Mouse (Mus musculus) hindbrain, embryonic 12.5 days (tissue): ENCODE measurements around the gene Plxnc1. TPM values are rescaled to one million over a fixed set of nuclear protein-coding genes. Genes with fewer than 3 reads are reported as not detected.

Experiments used
- ATAC-seq: fragments of 200-750 bp; cut with Nextera tagmentation; 2 replicates; pipeline ENCODE4 v1.8.0; 2017; ENCODE audit warnings: moderate TSS enrichment; ENCODE audit not compliant: low FRiP score
- H3K27ac ChIP-seq: fragments of 300-500 bp; sonication (generic); 2 replicates; pipeline ENCODE4 v1.5.1; 2016; ENCODE audit warnings: mild to moderate bottlenecking
- H3K27me3 ChIP-seq: fragments of 300-500 bp; sonication (generic); 2 replicates; pipeline ENCODE4 v1.6.1; 2016; ENCODE audit warnings: mild to moderate bottlenecking
- H3K36me3 ChIP-seq: fragments of 300-500 bp; sonication (generic); 2 replicates; pipeline ENCODE4 v1.6.1; 2016; ENCODE audit warnings: mild to moderate bottlenecking
- H3K4me1 ChIP-seq: fragments of 300-500 bp; sonication (generic); 2 replicates; pipeline ENCODE4 v1.6.1; 2016
- H3K4me2 ChIP-seq: fragments of 300-500 bp; sonication (generic); replicated peaks from 2 replicates; pipeline ENCODE4 v1.6.1; 2016; ENCODE audit warnings: mild to moderate bottlenecking
- H3K4me3 ChIP-seq: fragments of 300-500 bp; sonication (generic); 2 replicates; pipeline ENCODE4 v1.5.1; 2016; ENCODE audit warnings: mild to moderate bottlenecking
- H3K9ac ChIP-seq: fragments of 300-500 bp; sonication (generic); 2 replicates; pipeline ENCODE4 v1.6.1; 2016; ENCODE audit warnings: mild to moderate bottlenecking, moderate library complexity
- H3K9me3 ChIP-seq: fragments of 300-500 bp; sonication (generic); replicated peaks from 2 replicates; pipeline ENCODE4 v1.6.1; 2016; ENCODE audit warnings: mild to moderate bottlenecking
- WGBS: fragments of 180-500 bp; shearing (Covaris S2); methylation state at CpG from one replicate; pipeline ENCODE4 v1.1.7; 2016; 5-methylcytosine and 5-hydroxymethylcytosine counted together
- polyA plus RNA-seq: library from polyadenylated mRNA; unstranded; fragments of >200 nt; fragmentation: Nextera tagmentation; extraction: Ambion mirVana; gene quantifications from 2 replicates; pipeline ENCODE4 v1.2.1, GENCODE M21; 2016

Gene Plxnc1
- polyA plus RNA-seq, 1 experiment from 2014 or later: 6.4 TPM

DNA sequence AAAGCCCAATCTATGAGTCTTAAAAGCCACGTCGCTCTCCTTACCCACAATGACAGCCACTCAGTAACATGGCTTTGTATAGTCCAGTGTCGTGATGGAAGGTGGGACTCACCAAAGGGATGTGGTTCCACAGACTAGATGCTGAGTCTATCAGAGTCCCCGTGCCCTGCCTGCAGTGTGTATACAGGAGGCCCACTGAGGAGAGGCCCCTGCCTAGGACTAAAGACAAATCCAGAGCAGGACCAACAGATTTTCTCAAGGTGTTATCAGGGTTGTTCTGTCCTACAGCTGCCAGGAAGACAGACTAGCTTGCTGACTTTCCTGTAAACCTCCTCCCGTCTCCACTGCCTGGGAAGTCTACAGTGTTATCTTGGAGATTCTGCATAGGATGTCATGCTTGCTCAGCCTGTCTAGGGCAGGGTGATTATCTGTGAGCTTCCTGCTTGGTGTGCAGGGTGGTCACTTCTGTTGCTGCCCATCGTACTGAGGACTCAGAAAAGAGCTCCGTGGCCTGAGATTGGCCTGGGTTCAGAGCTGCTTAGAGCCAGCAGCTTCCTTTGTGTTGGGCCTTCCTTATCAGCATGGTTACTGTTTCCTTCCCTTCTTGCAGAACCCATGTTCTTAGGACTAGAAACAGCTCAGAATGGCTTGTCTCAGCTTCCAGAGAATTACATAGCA is 143.8 kb downstream of the Plxnc1 start:
- ATAC-seq: no peak

DNA sequence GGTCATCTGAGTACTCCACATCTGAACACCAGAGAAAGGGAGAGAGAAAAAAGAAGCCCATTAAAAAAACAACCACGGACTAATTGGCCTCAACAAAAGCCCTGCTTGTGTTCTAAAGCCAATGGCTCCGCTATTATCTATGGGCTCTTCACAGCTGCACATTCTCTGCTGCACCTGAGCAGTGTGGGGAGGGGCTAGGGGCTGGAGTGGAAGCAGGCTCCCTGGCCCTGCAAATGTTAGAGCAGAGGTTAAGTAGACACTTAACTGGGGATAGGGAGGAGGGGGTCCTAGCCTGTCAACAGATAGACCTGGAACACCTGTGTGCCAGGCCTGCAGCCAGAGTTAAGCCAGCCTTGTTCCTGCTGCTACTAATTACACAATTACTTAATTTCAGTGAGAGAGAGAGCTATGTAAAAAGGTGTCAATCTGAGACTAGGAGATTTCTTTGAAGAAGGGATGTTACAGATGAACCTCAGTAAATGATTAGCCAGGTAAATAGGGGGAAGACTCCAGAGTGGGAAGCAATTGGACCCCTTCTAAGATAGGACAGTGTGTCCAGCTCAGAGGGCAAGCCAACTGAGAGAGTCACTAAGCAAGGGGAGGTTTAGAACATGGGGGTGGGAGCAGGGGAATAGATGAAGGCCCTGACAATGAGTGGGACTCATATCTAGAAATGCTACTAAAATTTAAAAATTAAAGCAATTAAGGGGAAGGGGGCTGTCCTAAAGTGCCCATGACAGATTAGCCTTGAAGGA is 145.0 kb downstream of the Plxnc1 start:
- Histone ChIP-seq H3K9me3 (no peaks in the 10 kb centered on the region), H3K4me1 (no peaks in the 10 kb centered on the region), H3K9ac (no peak overlapping the region), H3K27me3 (no peaks in the 10 kb centered on the region), H3K4me2 (no peak overlapping the region), H3K27ac (no peak overlapping the region), H3K4me3 (no peak overlapping the region), H3K36me3 (0 out of 2 replicates have a peak, but pooled peaks cover 7% of the 10 kb centered on the region)
- no peak for ATAC-seq
- whole genome bisulfite sequencing: 32% methylated on average over 2 of the region's 2 CpGs

More for the DNA sequence above, 143.8 kb downstream of the Plxnc1 start:
- Histone ChIP-seq H3K36me3 (0 out of 2 replicates have a peak, but pooled peaks cover 1% of the 10 kb centered on the region), H3K4me1 (no peaks in the 10 kb centered on the region), H3K9me3 (no peaks in the 10 kb centered on the region), H3K4me3 (no peak overlapping the region), H3K9ac (no peak overlapping the region), H3K27me3 (no peaks in the 10 kb centered on the region), H3K4me2 (no peak overlapping the region), H3K27ac (no peak overlapping the region)
- WGBS: 86% methylated on average over 7 of the region's 7 CpGs

DNA sequence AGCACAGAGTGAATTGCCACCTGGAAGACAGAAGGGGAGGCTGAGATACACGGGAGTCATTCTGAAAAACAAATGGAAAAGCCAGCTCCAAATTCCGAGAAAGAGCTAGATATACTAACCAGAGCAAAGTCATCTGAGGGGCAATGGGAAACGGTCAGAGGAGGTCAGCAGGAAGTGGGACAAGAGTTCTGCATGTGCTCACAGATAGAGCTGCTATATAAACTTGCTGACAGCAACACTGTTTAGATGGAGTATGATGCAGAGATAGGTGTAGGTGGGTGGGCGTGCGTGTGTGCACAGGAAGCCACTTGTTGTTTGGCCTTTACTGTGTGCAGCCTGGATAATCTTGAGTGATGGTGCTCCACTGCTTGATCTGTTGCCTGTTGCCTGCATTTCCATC is 146.5 kb downstream of the Plxnc1 start:
- H3K27ac ChIP-seq: no peak overlapping the region
- H3K4me3 ChIP-seq: no peak overlapping the region
- no peaks in the 10 kb centered on the region for H3K9me3 ChIP-seq
- H3K4me2 ChIP-seq: no peak overlapping the region
- no peak overlapping the region for H3K9ac ChIP-seq
- no peak for ATAC-seq
- H3K36me3 ChIP-seq: peaks cover 17% of the 10 kb centered on the region
- H3K27me3 ChIP-seq: no peaks in the 10 kb centered on the region
- H3K4me1 ChIP-seq: no peaks in the 10 kb centered on the region
- WGBS: 84% methylated on average over 5 of the region's 5 CpGs

DNA sequence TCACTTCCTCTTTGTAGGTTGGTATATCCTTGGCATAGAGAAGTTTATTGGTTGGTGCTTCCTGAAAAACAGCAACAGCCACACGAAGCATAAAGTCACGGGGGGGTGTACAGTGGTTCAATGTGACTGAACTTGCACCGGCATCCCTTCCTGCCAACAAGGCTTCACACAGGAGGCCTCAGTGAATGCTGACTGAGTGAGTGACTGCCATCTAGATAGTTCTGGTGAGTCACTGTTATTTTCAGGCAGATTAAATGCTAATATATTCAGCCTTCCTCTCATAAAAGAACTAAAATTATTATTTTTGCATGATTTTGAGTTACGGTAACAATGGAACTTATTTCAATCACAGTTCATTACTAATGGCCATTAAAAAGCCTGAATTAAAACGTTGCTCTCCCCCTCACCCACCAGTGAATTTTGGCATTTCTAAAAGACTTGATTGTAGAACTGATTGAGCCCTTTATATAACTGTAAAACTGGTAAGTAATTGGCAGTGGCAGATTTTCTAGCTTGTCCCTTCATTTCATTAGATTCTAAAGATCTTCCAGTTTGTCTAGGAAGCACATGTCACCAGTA is 149.9 kb downstream of the Plxnc1 start:
- Histone ChIP-seq H3K27ac (no peak overlapping the region), H3K4me2 (no peak overlapping the region), H3K27me3 (no peaks in the 10 kb centered on the region), H3K9me3 (no peaks in the 10 kb centered on the region), H3K4me1 (no peaks in the 10 kb centered on the region), H3K9ac (no peak overlapping the region), H3K4me3 (no peak overlapping the region), H3K36me3 (peaks cover 31% of the 10 kb centered on the region)
- ATAC-seq: no peak
- WGBS: 92% methylated on average over 5 of the region's 5 CpGs

DNA sequence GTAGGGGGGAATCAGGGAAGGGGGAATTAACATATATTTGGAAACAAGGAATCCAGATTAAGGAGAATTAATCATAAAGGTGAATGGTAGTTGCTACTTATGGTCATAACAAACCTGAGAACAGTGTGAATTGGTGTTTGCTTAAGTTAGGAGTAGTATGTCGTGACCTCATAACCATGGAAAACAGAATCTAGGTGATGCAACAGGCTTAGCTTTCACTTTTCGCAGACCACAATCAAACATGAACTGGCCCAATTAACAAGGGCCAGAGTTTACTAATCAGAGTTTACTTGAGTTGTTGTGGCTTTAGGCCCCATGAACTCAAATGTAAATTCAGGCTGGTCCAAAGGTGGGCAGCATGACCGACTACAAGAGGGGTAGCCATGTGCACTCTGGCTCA is 150.7 kb downstream of the Plxnc1 start:
- Histone ChIP-seq H3K4me1 (no peaks in the 10 kb centered on the region), H3K9ac (no peak overlapping the region), H3K9me3 (no peaks in the 10 kb centered on the region), H3K27me3 (no peaks in the 10 kb centered on the region), H3K36me3 (peaks cover 36% of the 10 kb centered on the region), H3K4me3 (no peak overlapping the region), H3K4me2 (no peak overlapping the region), H3K27ac (no peak overlapping the region)
- WGBS: 97% methylated on average over 3 of the region's 3 CpGs
- no peak for ATAC-seq

DNA sequence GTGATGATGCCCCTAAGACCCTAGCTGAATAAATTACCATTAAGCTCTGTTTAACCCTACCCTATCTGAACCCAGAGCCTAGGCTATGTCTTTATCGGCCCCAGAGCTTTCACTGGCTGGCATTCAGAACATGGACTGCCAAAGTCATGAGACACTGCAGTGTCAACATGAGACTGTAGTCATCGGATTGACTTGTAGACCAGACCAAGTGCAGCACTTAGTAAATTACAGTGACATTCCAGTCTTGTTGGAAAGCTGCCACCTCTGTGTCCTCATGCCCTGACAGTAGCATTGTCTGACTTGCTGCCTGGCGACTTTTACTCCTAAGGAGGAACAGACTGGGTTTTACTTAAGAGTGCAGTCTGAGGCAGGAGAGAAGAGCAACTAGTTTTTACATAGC is 155.4 kb downstream of the Plxnc1 start:
- H3K27me3 ChIP-seq: no peaks in the 10 kb centered on the region
- no peak overlapping the region for H3K27ac ChIP-seq
- no peak for ATAC-seq
- no peaks in the 10 kb centered on the region for H3K4me1 ChIP-seq
- no peak overlapping the region for H3K4me3 ChIP-seq
- WGBS: 71% methylated on average over 3 of the region's 3 CpGs
- no peaks in the 10 kb centered on the region for H3K9me3 ChIP-seq
- no peak overlapping the region for H3K9ac ChIP-seq
- H3K36me3 ChIP-seq: peaks cover 37% of the 10 kb centered on the region
- H3K4me2 ChIP-seq: no peak overlapping the region

DNA sequence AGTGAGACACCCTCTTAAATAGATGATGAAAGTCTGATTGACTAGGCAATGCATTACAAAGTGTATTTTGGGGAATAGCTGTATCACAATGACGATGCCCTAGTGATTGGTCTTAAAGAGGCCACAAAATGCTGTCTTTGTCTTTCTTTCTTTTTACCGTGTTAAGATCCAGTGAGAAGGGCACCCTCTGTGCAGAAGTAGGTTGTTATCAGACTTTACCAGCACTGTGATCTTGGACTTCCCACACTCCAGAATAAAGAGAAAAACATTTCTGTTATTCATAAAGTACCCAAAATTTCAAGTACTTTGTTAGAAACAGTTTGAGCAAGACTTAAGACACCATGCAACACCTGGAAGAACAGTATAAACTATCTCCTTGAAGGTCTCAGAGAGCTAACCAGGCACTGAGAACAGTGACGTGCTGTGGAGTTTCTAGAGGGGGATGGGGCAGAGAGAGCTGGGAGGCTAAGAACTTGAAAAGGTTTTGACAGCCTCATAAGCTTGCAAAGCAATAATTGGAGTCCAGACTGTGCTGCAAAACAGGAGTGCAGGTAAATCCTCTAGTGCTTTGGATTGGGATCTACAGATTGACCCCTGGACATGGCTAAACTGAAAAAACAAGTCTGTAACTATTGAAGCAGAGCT is 163.9 kb downstream of the Plxnc1 start:
- no peak overlapping the region for H3K4me2 ChIP-seq
- H3K4me3 ChIP-seq: no peak overlapping the region
- WGBS: 92% methylated on average over 3 of the region's 3 CpGs
- no peak overlapping the region for H3K27ac ChIP-seq
- no peaks in the 10 kb centered on the region for H3K9me3 ChIP-seq
- ATAC-seq: no peak
- no peaks in the 10 kb centered on the region for H3K27me3 ChIP-seq
- H3K36me3 ChIP-seq: no peaks in the 10 kb centered on the region; the same call in 1 of the 2 replicates
- no peaks in the 10 kb centered on the region for H3K4me1 ChIP-seq
- H3K9ac ChIP-seq: no peak overlapping the region

DNA sequence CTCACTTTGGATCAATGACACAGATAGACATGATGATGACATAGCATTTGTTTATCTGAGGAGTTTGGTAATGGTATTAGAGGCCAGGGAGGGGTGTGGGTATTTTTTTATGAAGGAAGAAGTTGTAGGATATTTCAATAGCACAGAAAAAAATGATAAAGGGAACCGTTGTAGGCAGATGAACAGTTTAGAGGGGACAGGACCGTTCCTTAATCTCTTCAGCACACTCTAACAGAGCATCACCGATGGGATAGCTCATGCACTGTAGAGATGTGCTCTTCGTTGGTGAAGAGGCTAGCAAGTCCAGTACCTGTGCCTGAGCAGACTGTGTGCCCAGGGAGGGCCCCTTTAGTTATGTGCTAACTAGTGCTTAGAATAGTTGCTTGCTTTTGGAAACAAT is 165.3 kb downstream of the Plxnc1 start:
- H3K27ac ChIP-seq: no peak overlapping the region
- WGBS: 96% methylated on average over 4 of the region's 4 CpGs
- H3K9ac ChIP-seq: no peak overlapping the region
- no peak overlapping the region for H3K4me2 ChIP-seq
- no peaks in the 10 kb centered on the region for H3K9me3 ChIP-seq
- no peak overlapping the region for H3K4me3 ChIP-seq
- ATAC-seq: no peak
- no peaks in the 10 kb centered on the region; the same call in 1 of the 2 replicates for H3K36me3 ChIP-seq
- H3K27me3 ChIP-seq: no peaks in the 10 kb centered on the region
- H3K4me1 ChIP-seq: no peaks in the 10 kb centered on the region

DNA sequence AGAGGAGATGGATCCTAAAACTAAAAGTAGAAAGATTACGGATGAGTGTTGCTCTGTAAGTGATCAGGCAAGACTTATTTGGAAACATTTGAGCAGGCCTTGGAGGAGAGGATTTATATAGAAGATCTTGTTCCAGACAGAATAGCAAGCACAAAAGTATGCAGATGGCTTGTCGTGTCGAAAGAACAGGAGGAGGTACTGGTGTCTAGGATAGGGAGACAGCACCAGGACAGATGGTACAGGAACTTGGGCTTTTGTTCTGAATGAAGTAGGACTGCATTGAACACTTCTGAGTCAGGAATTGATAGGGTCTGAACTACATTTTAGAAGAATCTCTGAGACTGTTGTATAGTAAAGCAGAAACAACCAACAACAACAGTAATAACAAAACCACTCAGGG is 167.1 kb downstream of the Plxnc1 start:
- Histone ChIP-seq H3K9me3 (no peaks in the 10 kb centered on the region), H3K9ac (no peak overlapping the region), H3K27ac (no peak overlapping the region), H3K36me3 (no peaks in the 10 kb centered on the region; the same call in 1 of the 2 replicates), H3K4me1 (no peaks in the 10 kb centered on the region), H3K4me3 (no peak overlapping the region), H3K4me2 (no peak overlapping the region), H3K27me3 (no peaks in the 10 kb centered on the region)
- ATAC-seq: no peak
- WGBS: 92% methylated on average over 3 of the region's 3 CpGs

DNA sequence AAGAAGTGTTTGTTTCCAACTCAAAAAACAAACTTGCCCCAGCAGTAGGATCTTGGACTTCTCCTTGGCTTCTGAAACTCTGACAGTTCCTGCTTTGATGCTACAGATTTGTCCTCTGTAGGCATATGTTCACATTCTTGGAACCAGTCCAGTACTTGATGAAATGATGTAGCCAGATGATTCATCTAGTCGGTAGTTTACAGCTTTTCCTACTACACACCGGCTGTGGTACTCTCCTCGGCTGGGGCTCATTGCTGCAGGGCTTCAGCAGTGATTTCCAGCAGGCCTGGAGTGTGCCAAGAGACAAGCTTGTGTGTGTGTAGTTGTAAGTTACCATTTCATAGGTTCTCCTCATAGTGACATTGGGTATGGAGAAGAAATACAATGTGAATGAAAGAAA is 173.1 kb downstream of the Plxnc1 start:
- no peaks in the 10 kb centered on the region for H3K9me3 ChIP-seq
- no peak overlapping the region for H3K27ac ChIP-seq
- no peak overlapping the region for H3K9ac ChIP-seq
- no peak overlapping the region for H3K4me3 ChIP-seq
- WGBS: 79% methylated on average over 3 of the region's 3 CpGs
- no peak for ATAC-seq
- no peaks in the 10 kb centered on the region for H3K27me3 ChIP-seq
- H3K4me1 ChIP-seq: no peaks in the 10 kb centered on the region
- H3K36me3 ChIP-seq: no peaks in the 10 kb centered on the region
- no peak overlapping the region for H3K4me2 ChIP-seq

DNA sequence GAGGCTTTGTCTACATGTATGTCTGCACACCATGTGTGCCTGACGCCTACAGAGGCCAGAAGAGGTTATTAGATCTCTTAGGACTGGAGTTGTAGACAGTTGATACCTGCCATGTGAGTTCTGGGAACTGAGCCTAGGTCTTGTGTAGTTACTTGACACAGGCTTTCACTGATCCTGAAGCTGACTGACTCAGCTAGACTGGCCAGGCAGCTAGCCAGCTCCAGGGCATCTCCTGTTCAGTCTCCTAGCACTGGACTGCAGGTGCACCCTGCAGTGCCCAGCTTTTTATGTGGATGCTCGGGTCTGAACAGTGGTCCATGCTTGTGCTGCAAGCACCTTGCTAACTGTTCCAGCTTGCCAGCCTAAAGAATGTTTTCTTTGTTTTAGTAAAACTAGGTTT is 197.6 kb downstream of the Plxnc1 start:
- Histone ChIP-seq H3K9ac (no peak overlapping the region), H3K36me3 (0 out of 2 replicates have a peak, but pooled peaks cover 2% of the 10 kb centered on the region), H3K9me3 (no peaks in the 10 kb centered on the region), H3K27me3 (no peaks in the 10 kb centered on the region), H3K4me1 (no peaks in the 10 kb centered on the region), H3K4me3 (no peak overlapping the region), H3K27ac (no peak overlapping the region), H3K4me2 (no peak overlapping the region)
- WGBS: 92% methylated on average over 2 of the region's 2 CpGs
- ATAC-seq: no peak

DNA sequence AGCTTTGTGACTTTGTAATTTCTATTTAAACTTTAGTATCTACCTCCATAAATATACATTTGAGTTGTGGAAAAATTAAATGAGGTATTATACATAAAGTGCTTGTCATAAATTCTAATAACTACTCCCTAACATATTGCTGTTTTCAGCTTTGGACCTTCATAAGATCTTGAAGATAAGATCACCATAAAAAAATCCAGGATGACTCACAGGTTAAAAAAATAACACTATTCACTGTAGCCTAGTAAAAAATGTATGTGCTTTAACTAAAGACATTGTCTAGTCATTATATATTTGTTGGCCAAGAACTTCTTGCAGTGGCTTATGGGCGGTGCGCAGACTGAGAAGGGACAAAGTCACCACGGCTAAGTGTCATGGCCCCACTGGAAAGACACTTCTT is 203.2 kb downstream of the Plxnc1 start:
- H3K4me1 ChIP-seq: no peaks in the 10 kb centered on the region
- H3K9me3 ChIP-seq: no peaks in the 10 kb centered on the region
- no peak overlapping the region for H3K9ac ChIP-seq
- 98% methylated on average over 3 of the region's 3 CpGs for WGBS
- no peaks in the 10 kb centered on the region for H3K27me3 ChIP-seq
- H3K4me3 ChIP-seq: no peak overlapping the region
- H3K27ac ChIP-seq: no peak overlapping the region
- H3K36me3 ChIP-seq: no peaks in the 10 kb centered on the region
- no peak for ATAC-seq
- no peak overlapping the region for H3K4me2 ChIP-seq
